Comparison of ENCODE assay signal across 27 mouse cellular contexts in genomic region chr17:84376882-84377281, GRCm38 (mm10).
DNase-seq lines count a peak whose midpoint lies in the region; ATAC-seq and TF ChIP-seq lines count a peak whose summit lies in the region.
"Had no signal": no experiment of that assay in that cellular context is flagged by ENCODE, and none has a peak within 500 bp of the region (broad histone marks: within the 10 kb centered on the region; RNA-seq: fewer than 3 reads in every experiment).

No protein-coding gene starts in this region.

- no peak overlapping the region for H3K27ac ChIP-seq in intestine, postnatal 0 days (ENCODE audit: low read depth, low read length)
- H3K27ac ChIP-seq in forebrain, embryonic 15.5 days (replicated peaks): no peak overlapping the region
- H3K27ac ChIP-seq: embryonic facial prominence, embryonic 13.5 days; embryonic facial prominence, embryonic 15.5 days; forebrain, embryonic 10.5 days; forebrain, embryonic 12.5 days had no signal

- peak; percentile 57 for DNase-seq in heart, adult 11 months
- DNase-seq in heart, postnatal 10 days: no peak
- no peak for DNase-seq in thymus, postnatal 25 days
- DNase-seq: adrenal gland, postnatal 10 days; adrenal gland, postnatal 25 days; B cell, adult 2 months; cerebellum, adult 11 months; cerebellum, adult 18-20 months; cerebellum, adult 8-10 months; cerebellum, adult 9-11 months; cerebellum, postnatal 14 days; cerebellum, postnatal 36 days; embryo, embryonic 11 days; forebrain, postnatal 0 days had no signal

- H3K27me3 ChIP-seq in intestine, postnatal 0 days (replicated peaks; ENCODE audit: control insufficient read depth, insufficient read depth, low read length): no peaks in the 10 kb centered on the region
- no peaks in the 10 kb centered on the region for H3K27me3 ChIP-seq in forebrain, embryonic 15.5 days
- H3K27me3 ChIP-seq: CH12.LX; embryonic facial prominence, embryonic 13.5 days; embryonic facial prominence, embryonic 15.5 days; forebrain, embryonic 12.5 days; Patski had no signal

- H3K36me3 ChIP-seq in intestine, postnatal 0 days (ENCODE audit: control insufficient read depth, insufficient read depth): peaks cover 7% of the 10 kb centered on the region; the same call in 1 of the 2 replicates
- H3K36me3 ChIP-seq in forebrain, embryonic 15.5 days: peaks cover 7% of the 10 kb centered on the region; the same call in 1 of the 2 replicates

- no peak overlapping the region for H3K4me3 ChIP-seq in intestine, postnatal 0 days (ENCODE audit: low read depth, low read length)
- H3K4me3 ChIP-seq in forebrain, embryonic 15.5 days: no peak overlapping the region
- H3K4me3 ChIP-seq: embryonic facial prominence, embryonic 13.5 days; embryonic facial prominence, embryonic 15.5 days; erythroblast, embryonic 14.5 days; forebrain, embryonic 10.5 days; forebrain, embryonic 12.5 days had no signal

- peaks cover 7% of the 10 kb centered on the region; the same call in 1 of the 2 replicates for H3K4me1 ChIP-seq in intestine, postnatal 0 days (replicated peaks; ENCODE audit: control insufficient read depth, insufficient read depth, low read length)
- peaks cover under 1% of the 10 kb centered on the region; the same call in 1 of the 2 replicates for H3K4me1 ChIP-seq in forebrain, embryonic 15.5 days
- H3K4me1 ChIP-seq: forebrain, embryonic 12.5 days had no signal

- no peak overlapping the region for H3K4me2 ChIP-seq in intestine, postnatal 0 days (replicated peaks; ENCODE audit: low read depth)
- no peak overlapping the region for H3K4me2 ChIP-seq in forebrain, embryonic 15.5 days (replicated peaks)
- H3K4me2 ChIP-seq: embryonic facial prominence, embryonic 13.5 days; embryonic facial prominence, embryonic 15.5 days; forebrain, embryonic 12.5 days had no signal

- intact Hi-C loops in heart, postnatal 10 days (cut with DNase I): no loop called here

- no peak for TF ChIP-seq CTCF in intestine, postnatal 0 days (IDR thresholded peaks at IDR 0.05; ENCODE audit: low read depth)

- ATAC-seq in intestine, postnatal 0 days: peak; percentile 88
- ATAC-seq in forebrain, embryonic 15.5 days (replicated peaks): no peak
- ATAC-seq: activated CD4-positive, CD25-positive, alpha-beta regulatory T cell, adult 4 months; CD4-positive, CD25-positive, alpha-beta regulatory T cell, adult 4 months; forebrain, embryonic 14.5 days; forebrain, postnatal 0 days; Patski had no signal

- no peaks in the 10 kb centered on the region for H3K9me3 ChIP-seq in intestine, postnatal 0 days (ENCODE audit: control insufficient read depth)
- no peaks in the 10 kb centered on the region for H3K9me3 ChIP-seq in forebrain, embryonic 15.5 days
- H3K9me3 ChIP-seq: embryonic facial prominence, embryonic 13.5 days; embryonic facial prominence, embryonic 15.5 days; forebrain, embryonic 10.5 days; forebrain, embryonic 12.5 days; G1E had no signal

- no peak overlapping the region for H3K9ac ChIP-seq in intestine, postnatal 0 days (ENCODE audit: low read depth, low read length)
- H3K9ac ChIP-seq in forebrain, embryonic 15.5 days (replicated peaks): no peak overlapping the region
- H3K9ac ChIP-seq: embryonic facial prominence, embryonic 13.5 days; embryonic facial prominence, embryonic 15.5 days; forebrain, embryonic 12.5 days; forebrain, postnatal 0 days had no signal

- WGBS in intestine, postnatal 0 days: 56% methylated on average over 4 of the region's 4 CpGs
- WGBS in forebrain, embryonic 15.5 days: 93% methylated on average over 4 of the region's 4 CpGs
